Mouse (Mus musculus) limb, embryonic 15.5 days (tissue): ENCODE measurements at regions not wholly inside any gene's neighbourhood (a gene's known extent, or its start where the extent isn't known, plus 50 kb on each side); places are given as distances from the start of the nearest gene placed in this dataset.

ENCODE experiments used
- ATAC-seq: fragments of 200-750 bp; cut with Nextera tagmentation; 2 replicates; pipeline ENCODE4 v1.8.0; 2017; ENCODE audit warnings: low read depth, moderate TSS enrichment; ENCODE audit not compliant: insufficient number of reproducible peaks, low FRiP score, low TSS enrichment
- H3K27ac ChIP-seq: fragments of 300-500 bp; sonication (generic); 2 replicates; pipeline ENCODE4 v1.5.1; 2015; ENCODE audit warnings: moderate library complexity, mild to moderate bottlenecking, inconsistent platforms
- H3K27me3 ChIP-seq: fragments of 300-500 bp; sonication (generic); 2 replicates; pipeline ENCODE4 v1.6.1; 2015; ENCODE audit warnings: inconsistent platforms
- H3K36me3 ChIP-seq: fragments of 300-500 bp; sonication (generic); 2 replicates; pipeline ENCODE4 v1.6.1; 2015; ENCODE audit warnings: inconsistent platforms
- H3K4me1 ChIP-seq: fragments of 300-500 bp; sonication (generic); 2 replicates; pipeline ENCODE4 v1.6.1; 2015; ENCODE audit warnings: inconsistent platforms
- H3K4me2 ChIP-seq: fragments of 300-500 bp; sonication (generic); 2 replicates; pipeline ENCODE4 v1.6.1; 2015; ENCODE audit warnings: mild to moderate bottlenecking, inconsistent platforms
- H3K4me3 ChIP-seq: fragments of 300-500 bp; sonication (generic); 2 replicates; pipeline ENCODE4 v1.5.1; 2015; ENCODE audit warnings: mild to moderate bottlenecking, inconsistent platforms
- H3K9ac ChIP-seq: fragments of 300-500 bp; sonication (generic); 2 replicates; pipeline ENCODE4 v1.6.1; 2015; ENCODE audit warnings: inconsistent platforms
- H3K9me3 ChIP-seq: fragments of 300-500 bp; sonication (generic); 2 replicates; pipeline ENCODE4 v1.6.1; 2016; ENCODE audit warnings: inconsistent platforms
- WGBS: fragments of 180-500 bp; shearing (Covaris S2); methylation state at CpG from one replicate; pipeline ENCODE4 v1.1.7; 2015; 5-methylcytosine and 5-hydroxymethylcytosine counted together

DNA sequence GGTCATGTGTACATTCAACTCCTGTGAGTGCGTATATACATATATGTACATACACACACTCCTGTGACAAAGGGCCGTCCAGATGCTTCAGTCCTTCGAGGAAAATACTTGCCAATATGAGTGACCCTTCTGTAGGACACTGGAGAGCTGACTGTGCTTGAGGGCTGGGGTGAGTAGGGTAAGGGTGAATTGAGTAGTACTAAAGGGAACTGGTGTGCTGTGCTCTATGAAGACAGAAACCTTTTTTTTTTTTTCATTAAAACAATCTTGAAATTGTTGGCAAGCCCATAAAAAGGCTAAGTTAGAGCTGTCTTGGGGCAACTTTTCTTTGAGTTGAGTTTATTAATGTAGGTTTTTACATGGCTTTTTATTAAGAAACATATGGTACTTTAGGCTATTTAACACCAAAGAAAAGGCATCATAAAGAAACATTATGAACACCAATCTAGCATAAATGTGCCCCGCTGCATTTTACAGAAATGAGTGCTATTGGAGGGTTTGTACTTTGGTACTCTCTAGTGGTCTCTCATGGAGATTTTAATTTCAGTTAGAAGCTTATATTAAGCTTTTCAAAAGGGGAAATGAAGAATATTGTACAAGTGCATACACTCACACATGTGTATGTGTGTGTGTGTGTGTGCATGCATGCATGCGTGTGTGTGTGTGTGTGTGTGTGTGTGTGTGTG is 718.5 kb upstream of the 2610301B20Rik start:
- Histone ChIP-seq H3K27ac (no peak overlapping the region), H3K4me1 (no peaks in the 10 kb centered on the region), H3K4me3 (no peak overlapping the region), H3K36me3 (no peaks in the 10 kb centered on the region), H3K4me2 (no peak overlapping the region), H3K9me3 (no peaks in the 10 kb centered on the region), H3K27me3 (peaks cover 9% of the 10 kb centered on the region; the same call in 1 of the 2 replicates), H3K9ac (no peak overlapping the region)
- no peak for ATAC-seq
- WGBS: 59% methylated on average over 5 of the region's 5 CpGs

GRCm38 (mm10) chr4:10189896-10190295 is 684.4 kb upstream of the 2610301B20Rik start:
- H3K36me3 ChIP-seq: no peaks in the 10 kb centered on the region
- no peak for ATAC-seq
- H3K4me3 ChIP-seq: no peak overlapping the region
- H3K9ac ChIP-seq: no peak overlapping the region
- no peak overlapping the region for H3K4me2 ChIP-seq
- H3K4me1 ChIP-seq: no peaks in the 10 kb centered on the region
- no peak overlapping the region for H3K27ac ChIP-seq
- 72% methylated on average over 3 of the region's 3 CpGs for WGBS
- H3K9me3 ChIP-seq: no peaks in the 10 kb centered on the region
- no peaks in the 10 kb centered on the region for H3K27me3 ChIP-seq

GRCm38 (mm10) chr4:10197245-10197943 is 676.9 kb upstream of the 2610301B20Rik start:
- no peaks in the 10 kb centered on the region for H3K36me3 ChIP-seq
- H3K9ac ChIP-seq: no peak overlapping the region
- H3K27me3 ChIP-seq: no peaks in the 10 kb centered on the region
- no peak overlapping the region for H3K27ac ChIP-seq
- H3K4me1 ChIP-seq: no peaks in the 10 kb centered on the region
- 92% methylated on average over 1 of the region's 1 CpGs for WGBS
- no peak overlapping the region for H3K4me3 ChIP-seq
- ATAC-seq: no peak
- H3K4me2 ChIP-seq: no peak overlapping the region
- no peaks in the 10 kb centered on the region for H3K9me3 ChIP-seq

DNA sequence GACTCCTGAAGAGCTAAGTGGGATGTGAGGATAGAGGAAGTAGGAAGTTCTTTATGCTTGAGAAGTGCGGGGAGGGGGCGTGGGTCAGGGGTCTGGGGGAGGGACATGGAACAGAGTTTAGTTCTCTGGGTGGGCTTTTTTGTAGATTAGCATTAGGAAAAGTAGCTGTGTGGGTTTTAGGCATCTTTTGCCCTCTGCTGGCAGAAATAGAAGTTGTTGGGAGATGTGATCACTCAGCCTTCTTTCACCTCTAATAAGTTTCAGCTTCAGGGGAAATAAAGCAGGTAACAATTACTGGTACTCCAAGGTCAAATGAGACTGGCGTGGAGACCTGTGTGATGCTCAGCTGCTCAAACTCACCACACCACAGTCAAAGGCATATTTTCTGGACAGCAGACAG is 672.5 kb upstream of the 2610301B20Rik start:
- Histone ChIP-seq H3K27ac (no peak overlapping the region), H3K4me1 (no peaks in the 10 kb centered on the region), H3K9me3 (no peaks in the 10 kb centered on the region), H3K4me3 (no peak overlapping the region), H3K36me3 (no peaks in the 10 kb centered on the region), H3K4me2 (no peak overlapping the region), H3K27me3 (no peaks in the 10 kb centered on the region), H3K9ac (no peak overlapping the region)
- no peak for ATAC-seq
- WGBS: 38% methylated on average over 3 of the region's 3 CpGs

DNA sequence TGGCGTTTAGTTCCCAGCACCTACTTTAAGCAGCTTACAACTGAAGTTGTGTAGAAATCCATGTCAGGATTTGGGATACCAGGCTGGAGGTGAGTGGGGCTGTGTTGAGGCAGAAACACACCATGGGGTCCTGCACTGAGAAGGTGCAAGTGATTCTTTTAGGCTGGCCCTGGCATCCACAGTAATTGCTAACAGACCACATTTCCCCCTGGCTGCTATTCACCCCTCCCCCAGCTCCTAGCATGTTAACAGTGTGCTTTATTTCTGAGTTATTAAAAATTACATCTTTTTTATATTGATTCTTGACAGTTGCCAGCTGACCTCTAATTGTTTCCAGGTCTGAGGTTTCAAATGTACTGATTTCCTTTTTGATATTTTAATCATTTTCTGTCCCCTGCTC is 670.1 kb upstream of the 2610301B20Rik start:
- 83% methylated on average over 1 of the region's 1 CpGs for WGBS

DNA sequence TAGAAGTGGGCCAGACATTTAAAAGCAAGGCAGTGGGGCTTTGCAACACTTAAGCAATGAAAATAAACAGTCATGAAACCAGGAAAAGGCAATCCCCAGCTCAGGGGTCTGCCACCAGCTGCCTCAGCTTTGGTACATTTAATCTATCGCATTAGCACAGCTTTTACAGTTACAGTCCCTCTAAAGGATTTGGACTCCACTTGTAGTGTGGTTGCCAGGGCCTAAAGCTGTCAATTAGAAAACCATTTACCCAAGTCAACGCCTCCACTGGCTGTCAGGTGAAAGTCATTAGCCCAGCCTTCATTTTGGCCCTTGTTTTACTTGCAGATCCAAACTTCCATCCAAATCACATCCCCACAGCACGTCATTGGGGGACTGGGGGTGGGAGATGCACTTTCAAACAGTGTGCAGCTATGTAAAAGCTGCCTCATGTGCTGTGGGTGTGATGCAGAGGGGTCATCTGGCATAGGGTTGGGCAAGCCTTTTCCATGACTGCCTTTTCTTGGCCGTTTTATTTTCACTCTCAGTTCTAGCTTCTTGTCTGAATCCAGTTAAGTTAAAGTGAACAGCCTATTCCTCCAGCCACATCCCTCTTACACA is 664.9 kb upstream of the 2610301B20Rik start:
- no peak overlapping the region for H3K27ac ChIP-seq
- H3K9ac ChIP-seq: no peak overlapping the region
- no peaks in the 10 kb centered on the region for H3K9me3 ChIP-seq
- H3K4me2 ChIP-seq: no peak overlapping the region
- H3K27me3 ChIP-seq: no peaks in the 10 kb centered on the region
- peaks cover 4% of the 10 kb centered on the region; the same call in 1 of the 2 replicates for H3K4me1 ChIP-seq
- WGBS: 27% methylated on average over 4 of the region's 4 CpGs
- no peak overlapping the region for H3K4me3 ChIP-seq
- peak; percentile 65 for ATAC-seq
- no peaks in the 10 kb centered on the region for H3K36me3 ChIP-seq

More for the DNA sequence above, 670.1 kb upstream of the 2610301B20Rik start:
- no peak for ATAC-seq
- Histone ChIP-seq H3K4me1 (no peaks in the 10 kb centered on the region), H3K4me2 (no peak overlapping the region), H3K4me3 (no peak overlapping the region), H3K27me3 (no peaks in the 10 kb centered on the region), H3K9me3 (no peaks in the 10 kb centered on the region), H3K9ac (no peak overlapping the region), H3K27ac (no peak overlapping the region), H3K36me3 (no peaks in the 10 kb centered on the region)

- H3K4me2 ChIP-seq: no peak overlapping the region
- WGBS: 92% methylated on average over 4 of the region's 4 CpGs
- H3K9me3 ChIP-seq: no peaks in the 10 kb centered on the region
These were observed 663.0 kb upstream of the 2610301B20Rik start for GRCm38 (mm10) chr4:10211303-10211702.

DNA sequence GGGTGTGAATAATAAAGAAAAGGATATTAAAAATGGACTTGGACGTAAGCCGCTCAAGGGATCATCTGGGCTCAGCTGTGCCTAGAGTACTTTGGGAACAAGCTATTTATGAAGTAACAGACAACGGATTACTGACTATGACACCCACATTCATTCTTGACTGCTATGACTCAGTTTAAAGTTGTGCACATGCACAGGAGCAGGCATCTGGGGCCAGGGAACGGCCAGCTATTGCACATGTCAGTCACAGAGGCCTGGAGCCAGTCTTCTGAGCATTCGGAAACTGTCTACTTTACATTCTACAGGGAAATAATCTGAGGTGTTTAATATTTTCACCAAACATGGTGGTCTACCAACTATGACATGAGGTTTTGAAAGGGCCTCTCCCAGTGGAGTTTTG is 639.0 kb upstream of the 2610301B20Rik start:
- 81% methylated on average over 5 of the region's 5 CpGs for WGBS
- Histone ChIP-seq H3K4me3 (no peak overlapping the region), H3K4me2 (no peak overlapping the region), H3K9me3 (no peaks in the 10 kb centered on the region), H3K27ac (no peak overlapping the region), H3K27me3 (no peaks in the 10 kb centered on the region), H3K9ac (no peak overlapping the region), H3K36me3 (no peaks in the 10 kb centered on the region), H3K4me1 (no peaks in the 10 kb centered on the region)
- ATAC-seq: no peak

More at GRCm38 (mm10) chr4:10211303-10211702, 663.0 kb upstream of the 2610301B20Rik start:
- H3K4me1 ChIP-seq: peaks cover 4% of the 10 kb centered on the region; the same call in 1 of the 2 replicates
- H3K4me3 ChIP-seq: no peak overlapping the region
- no peak overlapping the region for H3K9ac ChIP-seq
- ATAC-seq: no peak
- H3K36me3 ChIP-seq: no peaks in the 10 kb centered on the region
- no peaks in the 10 kb centered on the region for H3K27me3 ChIP-seq
- H3K27ac ChIP-seq: no peak overlapping the region

- WGBS: 54% methylated on average over 4 of the region's 4 CpGs
- no peak overlapping the region for H3K27ac ChIP-seq
- no peak overlapping the region for H3K4me2 ChIP-seq
These were observed 632.2 kb upstream of the 2610301B20Rik start for GRCm38 (mm10) chr4:10242117-10242516.

DNA sequence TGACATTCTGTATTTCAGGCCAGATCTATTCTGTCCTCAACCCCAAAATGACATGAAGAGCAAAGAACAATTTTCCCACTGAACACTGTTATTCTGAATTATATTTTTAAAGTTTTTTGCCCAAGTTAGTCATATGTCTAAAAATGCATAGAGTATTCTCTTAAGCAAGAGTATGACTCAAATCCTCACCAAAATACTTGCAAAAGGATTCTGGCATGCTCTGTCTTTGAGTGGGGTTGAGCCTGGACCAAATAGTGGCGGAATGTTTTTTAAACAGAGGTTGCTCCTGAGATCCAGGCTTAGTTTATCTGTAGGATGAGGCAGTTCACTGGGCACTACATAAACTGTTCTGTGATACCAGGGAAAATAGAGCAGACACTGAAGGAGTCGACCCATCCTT is 631.4 kb upstream of the 2610301B20Rik start:
- Histone ChIP-seq H3K36me3 (no peaks in the 10 kb centered on the region), H3K4me2 (no peak overlapping the region), H3K4me1 (no peaks in the 10 kb centered on the region), H3K27me3 (no peaks in the 10 kb centered on the region), H3K9me3 (no peaks in the 10 kb centered on the region), H3K4me3 (no peak overlapping the region), H3K27ac (no peak overlapping the region), H3K9ac (no peak overlapping the region)
- 68% methylated on average over 2 of the region's 2 CpGs for WGBS
- ATAC-seq: no peak

More at GRCm38 (mm10) chr4:10242117-10242516, 632.2 kb upstream of the 2610301B20Rik start:
- ATAC-seq: no peak
- H3K9ac ChIP-seq: no peak overlapping the region
- H3K27me3 ChIP-seq: no peaks in the 10 kb centered on the region
- no peak overlapping the region for H3K4me3 ChIP-seq
- no peaks in the 10 kb centered on the region for H3K9me3 ChIP-seq
- H3K36me3 ChIP-seq: no peaks in the 10 kb centered on the region
- no peaks in the 10 kb centered on the region for H3K4me1 ChIP-seq

- Histone ChIP-seq H3K36me3 (no peaks in the 10 kb centered on the region), H3K27ac (no peak overlapping the region), H3K27me3 (no peaks in the 10 kb centered on the region), H3K4me2 (no peak overlapping the region), H3K9ac (no peak overlapping the region), H3K4me1 (peaks cover 4% of the 10 kb centered on the region; the same call in 1 of the 2 replicates), H3K9me3 (no peaks in the 10 kb centered on the region), H3K4me3 (no peak overlapping the region)
- WGBS: 52% methylated on average over 6 of the region's 6 CpGs
- ATAC-seq: peak; percentile 55; the same call in 1 of the 2 replicates
These were observed 620.1 kb upstream of the 2610301B20Rik start for GRCm38 (mm10) chr4:10254029-10254690.

- Histone ChIP-seq H3K9me3 (no peaks in the 10 kb centered on the region), H3K36me3 (no peaks in the 10 kb centered on the region), H3K27ac (no peak overlapping the region), H3K27me3 (no peaks in the 10 kb centered on the region), H3K4me2 (no peak overlapping the region), H3K4me1 (peaks cover 4% of the 10 kb centered on the region; the same call in 1 of the 2 replicates), H3K4me3 (no peak overlapping the region), H3K9ac (no peak overlapping the region)
- WGBS: 49% methylated on average over 4 of the region's 4 CpGs
- ATAC-seq: no peak
These were observed 616.8 kb upstream of the 2610301B20Rik start for GRCm38 (mm10) chr4:10257537-10257936.
